Mouse (Mus musculus) layer of hippocampus, postnatal 14 days (tissue): ENCODE results near the gene Uqcc2. TPM values are rescaled to one million over a fixed set of nuclear protein-coding genes. Genes with fewer than 3 reads are reported as not detected.

Experiments
- DNase-seq, 2 experiments: peaks; one replicate each; pipeline ENCODE4 v3.0.0; 2021 to 2022; ENCODE audit warnings: low spot score in 2 of 2, mixed read lengths in 1 of 2
- microRNA-seq, 2 experiments: library from miRNA; unstranded; fragments of <30 nt; microRNA quantifications; one replicate each; pipeline ENCODE4 v1.2.0; 2021
- total RNA-seq, 2 experiments: library from RNA; stranded (reverse); gene quantifications; 2 replicates each; pipeline ENCODE4 v1.2.3; 2021

Uqcc2 gene
- total RNA-seq, 2 experiments from 2014 or later: 165 to 168 TPM

- no peak for DNase-seq
Observed at GRCm38 (mm10) chr17:27078499-27078898, 55.2 kb downstream of the Uqcc2 start.

DNA sequence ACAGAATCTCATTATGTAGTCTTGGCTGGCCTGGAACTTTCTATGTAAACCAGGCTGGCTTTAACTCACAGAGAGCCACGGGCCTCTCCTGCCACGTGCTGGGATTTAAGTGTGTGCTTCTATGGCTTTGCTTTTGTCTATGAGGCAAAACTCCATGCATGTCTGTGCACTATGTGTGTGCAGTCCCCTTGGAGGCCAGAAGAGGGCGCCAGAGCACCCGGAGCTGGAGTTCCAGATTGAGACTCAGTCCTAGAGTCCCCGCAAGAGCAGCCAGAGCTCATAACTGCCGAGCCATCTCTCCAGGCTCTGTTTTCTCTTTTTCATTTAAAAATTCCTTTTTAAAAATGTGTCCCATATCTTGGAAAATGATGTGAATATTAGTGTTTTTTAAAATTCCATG, 55.8 kb downstream of the Uqcc2 start:
- DNase-seq: no peak

DNA sequence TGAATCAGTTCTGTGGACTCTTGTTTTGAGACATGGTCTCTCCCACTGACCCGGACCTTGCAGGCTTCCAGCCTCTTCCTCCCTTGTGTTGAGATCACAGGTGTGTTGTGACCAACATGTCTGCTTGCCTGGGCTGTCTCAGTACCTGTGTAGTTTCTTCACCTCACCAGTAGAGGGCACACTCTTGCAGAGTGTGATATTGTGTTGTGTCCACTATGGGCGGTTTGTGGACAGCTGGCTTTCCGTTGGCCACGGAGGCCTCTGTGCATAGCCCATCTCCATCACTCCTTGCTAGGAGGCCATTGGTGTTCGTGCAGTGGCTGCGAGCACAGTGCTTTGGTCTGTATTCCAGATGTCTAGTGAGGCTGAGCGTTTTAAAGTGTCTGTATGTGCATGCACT, 56.6 kb downstream of the Uqcc2 start:
- DNase-seq: no peak

GRCm38 (mm10) chr17:27074849-27075745, 58.6 kb downstream of the Uqcc2 start:
- DNase-seq: no peak

GRCm38 (mm10) chr17:27074236-27074635, 59.5 kb downstream of the Uqcc2 start:
- no peak for DNase-seq

GRCm38 (mm10) chr17:27073778-27074177, 59.9 kb downstream of the Uqcc2 start:
- no peak for DNase-seq

GRCm38 (mm10) chr17:27073126-27073525, 60.6 kb downstream of the Uqcc2 start:
- DNase-seq: no peak

Small RNA genes within 50 kb of the gene (microRNA-seq; reads per million reads assigned to microRNA genes)
- gene Mir7677: 0 reads per million in 2 experiments

Other genes with a start within 250 kb of the Uqcc2 start
- 1 to 10 TPM; 2.7 to 3.1 TPM for gene Kifc5b, start 216.8 kb downstream of the Uqcc2 start, total RNA-seq
- gene Phf1, start 200.9 kb downstream of the Uqcc2 start, total RNA-seq: 10 to 100 TPM; 18.6 to 21.0 TPM
- 100 to 1,000 TPM; 109 to 115 TPM for gene Cuta, start 194.3 kb downstream of the Uqcc2 start, total RNA-seq
- gene Syngap1, start 192.7 kb downstream of the Uqcc2 start, total RNA-seq: 100 to 1,000 TPM; 512 to 532 TPM
- 10 to 100 TPM; 11.7 to 14.1 TPM for gene Zbtb9, start 160.7 kb downstream of the Uqcc2 start, total RNA-seq
- gene Bak1, start 104.9 kb downstream of the Uqcc2 start, total RNA-seq: 10 to 100 TPM; 23.8 to 25.0 TPM
- 1 to 10 TPM; 2.3 to 5.3 TPM for gene Itpr3, start 76.6 kb downstream of the Uqcc2 start, total RNA-seq
- gene Ip6k3, start 33.9 kb upstream of the Uqcc2 start, total RNA-seq: under 1 TPM in 1 of 2 experiments, not detected in 1; 0.36 TPM
- 10 to 100 TPM; 43.3 to 45.6 TPM for gene Lemd2, start 70.6 kb upstream of the Uqcc2 start, total RNA-seq